Mouse (Mus musculus) cerebellum, adult 2 months (tissue): ENCODE measurements at regions not wholly inside any gene's neighbourhood (a gene's known extent, or its start where the extent isn't known, plus 50 kb on each side); places are given as distances from the start of the nearest gene placed in this dataset.

Experiments
- CTCF ChIP-seq: fragments of 200-500 bp; IDR thresholded peaks from 2 replicates; pipeline ENCODE4 v1.5.1; 2011; ENCODE audit warnings: low read depth, mild to moderate bottlenecking, control low read depth, low read length, moderate library complexity, borderline replicate concordance; ENCODE audit not compliant: insufficient read depth
- POLR2A ChIP-seq: fragments of 200-500 bp; IDR thresholded peaks from 2 replicates; pipeline ENCODE4 v1.6.1; 2011; ENCODE audit warnings: low read length, control low read depth, borderline replicate concordance; ENCODE audit not compliant: insufficient read depth

GRCm38 (mm10) chr16:21286099-21286498 is 81.5 kb downstream of the Ephb3 start:
- TF ChIP-seq CTCF, result no peak
- TF ChIP-seq POLR2A, result no peak
